Mouse (Mus musculus): ENCODE data around the gene Pomgnt1.

DNA sequence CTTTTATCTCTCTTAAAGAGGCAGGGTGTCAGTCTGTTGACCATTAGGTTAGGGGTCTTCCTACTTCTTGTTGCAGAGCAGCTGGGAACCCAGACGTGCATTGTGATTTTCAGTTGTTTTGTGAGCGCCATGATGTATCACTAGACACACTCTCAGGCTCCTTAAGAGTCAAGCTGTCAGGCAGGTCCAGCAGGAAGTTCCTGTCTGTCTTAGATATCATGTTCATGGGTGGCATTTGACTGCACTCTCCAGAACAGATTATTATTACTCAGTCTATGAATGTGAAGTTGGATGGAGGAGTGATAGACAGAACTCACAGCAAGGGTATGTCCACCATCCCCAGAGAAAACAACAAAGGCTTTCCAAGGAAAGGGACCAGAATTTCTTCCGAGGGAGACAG, 80.8 kb downstream of the Pomgnt1 start:
- TF ChIP-seq CTCF (IDR thresholded peaks at IDR 0.05): no peak
- TF ChIP-seq EP300 (IDR thresholded peaks at IDR 0.05): no peak
